Mouse (Mus musculus) MEL (cell line): ENCODE results near the gene Mypn. TPM values are rescaled to one million over a fixed set of nuclear protein-coding genes. Genes with fewer than 3 reads are reported as not detected.

Source experiments
- DNase-seq: peaks from one replicate; pipeline ENCODE4 v3.0.0; 2011; ENCODE audit warnings: low read depth, low spot score
- H3K27ac ChIP-seq: 2 replicates; pipeline ENCODE4 v1.5.1; 2012; ENCODE audit warnings: low read depth, mild to moderate bottlenecking, control low read depth, low read length, moderate library complexity; ENCODE audit not compliant: control insufficient read depth
- H3K27me3 ChIP-seq, 2 experiments: fragments of 150-350 bp in 1 of 2; sonication (generic) in 1 of 2; 2 replicates each; pipeline ENCODE4 v1.6.1; 2012; ENCODE audit warnings: low read length in 2 of 2, mild to moderate bottlenecking in 2 of 2, improper control_type of control experiment in 1 of 2, moderate library complexity in 1 of 2; ENCODE audit not compliant: insufficient read depth in 2 of 2, control insufficient read depth in 1 of 2
- H3K36me3 ChIP-seq, 2 experiments: 2 replicates each; pipeline ENCODE4 v1.6.1; 2012 to 2014; ENCODE audit warnings: low read length in 2 of 2, improper control_type of control experiment in 1 of 2, inconsistent platforms in 1 of 2, mild to moderate bottlenecking in 1 of 2; ENCODE audit not compliant: insufficient read depth in 2 of 2, control insufficient read depth in 1 of 2
- H3K4me1 ChIP-seq, 2 experiments: fragments of 150-350 bp in 1 of 2; sonication (generic) in 1 of 2; 2 replicates each; pipeline ENCODE4 v1.6.1; 2012; ENCODE audit warnings: low read length in 2 of 2, improper control_type of control experiment in 1 of 2, mild to moderate bottlenecking in 1 of 2; ENCODE audit not compliant: insufficient read depth in 2 of 2, control insufficient read depth in 1 of 2
- H3K4me3 ChIP-seq, 2 experiments: fragments of 150-350 bp in 1 of 2; sonication (generic) in 1 of 2; 2 replicates each; pipeline ENCODE4 v1.5.1; 2012; ENCODE audit warnings: low read depth in 2 of 2, low read length in 2 of 2, mild to moderate bottlenecking in 2 of 2, moderate library complexity in 2 of 2, control low read depth in 1 of 2, improper control_type of control experiment in 1 of 2; ENCODE audit not compliant: control insufficient read depth in 1 of 2, insufficient read depth in 1 of 2
- H3K79me2 ChIP-seq: 2 replicates; pipeline ENCODE4 v1.6.1; 2012; ENCODE audit warnings: mild to moderate bottlenecking, low read length, moderate library complexity; ENCODE audit not compliant: control insufficient read depth, poor library complexity, insufficient read depth
- H3K9ac ChIP-seq: 2 replicates; pipeline ENCODE4 v1.6.1; 2012; ENCODE audit warnings: low read depth, mild to moderate bottlenecking, control low read depth, low read length, moderate library complexity; ENCODE audit not compliant: control insufficient read depth, poor library complexity, severe bottlenecking
- H3K9me3 ChIP-seq: fragments of 150-350 bp; sonication (generic); replicated peaks from 2 replicates; pipeline ENCODE4 v1.6.1; 2012; ENCODE audit warnings: mild to moderate bottlenecking, low read length, improper control_type of control experiment, moderate library complexity; ENCODE audit not compliant: insufficient read depth
- CHD1 ChIP-seq: IDR thresholded peaks from 2 replicates; pipeline ENCODE4 v1.6.1; 2012; ENCODE audit warnings: low read depth, mild to moderate bottlenecking, inconsistent platforms, low read length, improper control_type of control experiment
- CHD2 ChIP-seq: IDR thresholded peaks from 2 replicates; pipeline ENCODE4 v1.6.1; 2011; ENCODE audit warnings: low read length, improper control_type of control experiment
- CTCF ChIP-seq, 3 experiments: IDR thresholded peaks in 2 of 3; conservative IDR thresholded peaks in 1 of 3; 2 replicates each; pipeline ENCODE4 v1.5.1; 2011 to 2012; ENCODE audit warnings: low read length in 3 of 3, low read depth in 2 of 3, mild to moderate bottlenecking in 2 of 3, improper control_type of control experiment in 1 of 3, inconsistent platforms in 1 of 3, mixed read lengths in 1 of 3, moderate library complexity in 1 of 3; ENCODE audit not compliant: control insufficient read depth in 1 of 3, insufficient read depth in 1 of 3, poor library complexity in 1 of 3, severe bottlenecking in 1 of 3
- ELF1 ChIP-seq: IDR thresholded peaks from 2 replicates; pipeline ENCODE4 v1.6.1; 2014; ENCODE audit warnings: low read depth, mild to moderate bottlenecking, inconsistent platforms, low read length, improper control_type of control experiment, moderate library complexity
- EP300 ChIP-seq, 2 experiments: IDR thresholded peaks; 2 replicates each; pipeline ENCODE4 v1.6.1; 2011; ENCODE audit warnings: improper control_type of control experiment in 2 of 2, low read length in 2 of 2, low read depth in 1 of 2, mild to moderate bottlenecking in 1 of 2
- ETS1 ChIP-seq: IDR thresholded peaks from 2 replicates; pipeline ENCODE4 v1.6.1; 2012; ENCODE audit warnings: low read depth, mild to moderate bottlenecking, inconsistent platforms, low read length, improper control_type of control experiment, moderate library complexity
- JUND ChIP-seq: IDR thresholded peaks from 2 replicates; pipeline ENCODE4 v1.6.1; 2011; ENCODE audit warnings: low read depth, mild to moderate bottlenecking, improper control_type of control experiment, low read length
- MAFK ChIP-seq: IDR thresholded peaks from 2 replicates; pipeline ENCODE4 v1.6.1; 2011; ENCODE audit warnings: low read depth, mild to moderate bottlenecking, low read length, improper control_type of control experiment, borderline replicate concordance
- MAX ChIP-seq: IDR thresholded peaks from 2 replicates; pipeline ENCODE4 v1.6.1; 2011; ENCODE audit warnings: low read length, improper control_type of control experiment
- MXI1 ChIP-seq: IDR thresholded peaks from 2 replicates; pipeline ENCODE4 v1.6.1; 2011; ENCODE audit warnings: mild to moderate bottlenecking, low read depth, low read length, improper control_type of control experiment
- NRF1 ChIP-seq: IDR thresholded peaks from 2 replicates; pipeline ENCODE4 v1.6.1; 2014; ENCODE audit warnings: low read depth, mild to moderate bottlenecking, inconsistent platforms, low read length, improper control_type of control experiment, moderate library complexity; ENCODE audit not compliant: poor library complexity, insufficient read depth, severe bottlenecking
- POLR2AphosphoS2 ChIP-seq: IDR thresholded peaks from 2 replicates; pipeline ENCODE4 v1.6.1; 2011; ENCODE audit warnings: low read length, improper control_type of control experiment
- SMC3 ChIP-seq: IDR thresholded peaks from 2 replicates; pipeline ENCODE4 v1.6.1; 2011; ENCODE audit warnings: low read depth, low read length, improper control_type of control experiment
- TAL1 ChIP-seq: IDR thresholded peaks from 2 replicates; pipeline ENCODE4 v1.6.1; 2012; ENCODE audit warnings: mild to moderate bottlenecking, inconsistent platforms, low read length, moderate library complexity, mixed read lengths
- USF2 ChIP-seq, 2 experiments: IDR thresholded peaks; 2 replicates each; pipeline ENCODE4 v1.6.1; 2011 to 2012; ENCODE audit warnings: improper control_type of control experiment in 2 of 2, low read length in 2 of 2, borderline replicate concordance in 1 of 2, inconsistent platforms in 1 of 2, low read depth in 1 of 2, mild to moderate bottlenecking in 1 of 2; ENCODE audit not compliant: insufficient read depth in 1 of 2
- ZC3H11A ChIP-seq: IDR thresholded peaks from 2 replicates; pipeline ENCODE4 v1.6.1; 2012; ENCODE audit warnings: low read depth, mild to moderate bottlenecking, inconsistent platforms, low read length, improper control_type of control experiment
- ZMIZ1 ChIP-seq: IDR thresholded peaks from 2 replicates; pipeline ENCODE4 v1.6.1; 2012; ENCODE audit warnings: low read depth, mild to moderate bottlenecking, inconsistent platforms, low read length, improper control_type of control experiment, moderate library complexity
- polyA plus RNA-seq, 2 experiments: library from polyadenylated mRNA; stranded (reverse) in 1 of 2; unstranded in 1 of 2; fragments of >175 nt in 1 of 2; fragments of >200 nt in 1 of 2; gene quantifications; 2 replicates each; pipeline versions ENCODE4 v1.2.1 to v1.2.4; 2012; ENCODE audit warnings: low replicate concordance in 2 of 2, low read depth in 1 of 2; ENCODE audit not compliant: insufficient read length in 2 of 2, insufficient read depth in 1 of 2, missing spikeins in 1 of 2
- total RNA-seq: library from RNA; depleted of rRNA; stranded (reverse); fragments of 300-350 nt; gene quantifications from 2 replicates; pipeline ENCODE4 v1.2.3, GENCODE M21; 2012

Mypn gene
- total and polyA plus RNA-seq, 3 experiments, result not detected

DNA sequence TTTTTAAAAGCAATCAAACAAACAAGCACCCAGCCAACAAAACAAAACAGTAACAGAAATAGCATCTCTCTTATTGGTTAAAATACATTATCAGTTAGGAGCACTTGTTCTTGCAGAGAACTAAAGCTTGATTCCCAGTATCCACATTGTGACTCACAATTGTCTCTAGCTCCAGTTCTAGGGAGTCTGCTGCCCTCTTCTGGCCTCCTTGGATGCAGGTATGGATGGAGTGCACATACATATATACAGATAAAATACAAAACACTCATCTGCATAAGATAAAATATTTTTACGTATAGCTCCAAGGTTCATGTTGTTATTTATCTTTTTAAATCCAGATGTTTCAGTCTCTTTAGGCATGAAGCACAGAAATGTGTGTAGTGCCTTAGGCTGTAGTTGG lies 47.4 kb downstream of the Mypn start:
- Histone ChIP-seq H3K36me3 (no peaks in the 10 kb centered on the region), H3K27me3 (no peaks in the 10 kb centered on the region; a peak in 1 of 4 replicates), H3K9me3 (no peaks in the 10 kb centered on the region), H3K79me2 (no peaks in the 10 kb centered on the region), H3K4me1 (0 out of 4 replicates have a peak, but pooled peaks cover 0 to 4% of the 10 kb centered on the region in 2 experiments), H3K9ac (no peak overlapping the region), H3K4me3 (no peak overlapping the region)
- TF ChIP-seq CHD1, result no peak
- TF ChIP-seq SMC3, result 0 out of 2 replicates have a peak, but pooled peaks have one; percentile 13
- peak; percentile 14 to 34 (median 24); a peak in 2 of 6 replicates for TF ChIP-seq CTCF (IDR thresholded peaks at IDR 0.05 in 2 of 3, conservative IDR thresholded peaks at IDR 0.05 in 1 of 3; ENCODE audit: control insufficient read depth in 1 of 3, insufficient read depth in 1 of 3, low read depth in 2 of 3, low read length in 3 of 3, poor library complexity in 1 of 3, severe bottlenecking in 1 of 3)
- TF ChIP-seq, all 39 proteins: peak for 2
- H3K27ac ChIP-seq, result no peak overlapping the region
- peak; percentile 23 for DNase-seq

DNA sequence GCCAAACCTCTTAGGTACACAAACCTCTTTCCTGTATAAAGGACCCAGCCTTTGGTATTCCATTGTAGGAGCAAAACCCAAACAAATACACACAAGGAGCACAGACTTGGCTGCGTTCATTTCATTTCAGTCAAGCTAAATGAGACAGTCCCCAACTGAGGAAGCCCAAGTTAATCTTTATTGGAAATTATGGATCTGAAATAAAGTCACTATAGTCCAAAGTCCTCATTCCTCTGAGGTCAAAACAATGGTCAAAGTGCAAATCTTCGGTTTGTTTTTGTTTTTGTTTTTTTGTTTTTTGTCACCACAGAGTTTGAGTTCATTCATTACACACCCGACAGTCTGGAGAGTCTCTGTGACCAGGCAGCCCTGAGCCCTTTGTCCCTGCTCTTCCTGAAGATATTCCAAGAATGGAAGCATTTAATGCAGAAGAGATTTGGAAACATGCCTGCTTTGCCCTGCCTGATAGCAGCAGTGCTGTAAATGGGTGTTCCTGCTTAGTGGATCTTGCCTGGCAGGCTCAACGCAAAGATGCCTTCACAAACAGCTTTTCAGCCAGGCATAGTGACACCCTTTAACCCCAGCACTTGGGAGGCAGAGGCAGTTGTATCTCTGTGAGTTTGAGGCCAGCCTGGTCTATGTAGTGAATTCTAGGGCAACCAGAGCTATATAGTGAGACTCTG lies 47.9 kb downstream of the Mypn start:
- Histone ChIP-seq H3K9me3 (no peaks in the 10 kb centered on the region), H3K27me3 (no peaks in the 10 kb centered on the region; a peak in 1 of 4 replicates), H3K79me2 (no peaks in the 10 kb centered on the region), H3K4me3 (no peak overlapping the region), H3K27ac (no peak overlapping the region), H3K36me3 (no peaks in the 10 kb centered on the region), H3K9ac (no peak overlapping the region), H3K4me1 (no peaks in the 10 kb centered on the region)
- no peak for DNase-seq
- TF ChIP-seq JUND (no peak), ZMIZ1 (no peak), MXI1 (no peak), ZC3H11A (no peak), NRF1 (no peak), EP300 (IDR thresholded peaks at IDR 0.05; ENCODE audit: low read depth in 1 of 2, low read length in 2 of 2) (no peak), MAX (no peak), MAFK (no peak), ETS1 (no peak), USF2 (IDR thresholded peaks at IDR 0.05; ENCODE audit: borderline replicate concordance in 1 of 2, insufficient read depth in 1 of 2, low read depth in 1 of 2, low read length in 2 of 2) (no peak), ELF1 (no peak), POLR2AphosphoS2 (no peak), CHD2 (no peak), TAL1 (no peak), CHD1 (no peak)
